In the genomic region with DNA sequence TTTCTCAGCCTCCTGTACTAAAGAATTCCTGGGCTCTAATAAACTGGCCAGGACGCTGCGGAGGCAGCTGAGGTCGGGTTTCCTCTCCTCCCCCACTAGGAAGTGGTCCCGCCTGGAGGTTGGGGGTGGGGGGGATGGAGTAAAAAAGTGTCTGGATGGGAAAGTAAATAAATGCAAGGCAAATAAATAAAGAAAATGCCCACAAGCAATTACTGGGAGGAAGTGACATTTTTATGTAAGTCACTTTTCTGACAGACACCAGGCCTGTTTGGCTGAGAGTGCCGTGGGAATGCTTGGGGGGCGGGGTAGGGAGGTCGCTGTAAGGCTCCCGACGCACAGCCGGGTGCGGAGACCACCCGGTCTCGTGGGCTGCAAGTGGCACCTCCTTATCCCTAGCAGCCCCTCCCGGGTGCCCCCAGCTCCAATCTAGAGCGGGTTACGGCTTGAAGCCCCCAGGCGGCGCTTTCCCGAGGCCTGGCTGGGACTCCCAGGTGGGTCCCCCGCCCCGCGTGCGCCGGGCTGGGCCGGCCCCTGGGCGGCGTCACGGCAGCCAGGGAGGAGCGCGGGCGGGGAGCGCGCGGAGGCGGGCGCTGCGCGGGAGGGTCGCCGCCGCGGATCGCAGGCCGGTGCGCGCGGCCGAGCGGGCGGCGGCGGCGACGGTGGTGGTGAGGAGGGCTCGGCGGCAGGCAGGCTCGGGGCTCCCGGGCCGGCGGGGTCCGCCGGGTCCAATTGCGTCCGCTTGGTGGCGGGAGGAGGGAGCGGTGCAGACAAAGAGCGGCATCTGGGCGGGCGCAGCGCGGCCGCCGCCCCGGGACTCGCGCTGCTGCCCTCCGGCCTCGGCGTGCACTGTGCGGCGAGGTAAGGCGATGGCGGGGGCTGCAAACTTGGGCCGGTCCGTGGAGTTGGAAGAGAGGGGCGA, we compare ENCODE assay signal across 8 mouse cellular contexts. TPM values are rescaled to one million over a fixed set of nuclear protein-coding genes. Genes with fewer than 3 reads are reported as not detected.
A peak's percentile ranks its signal among the peaks of the same experiment; 100 is the strongest.
DNase-seq lines count a peak whose midpoint lies in the region; ATAC-seq and TF ChIP-seq lines count a peak whose summit lies in the region.

No protein-coding gene starts in this region.

- ATAC-seq in limb, embryonic 14.5 days (ENCODE audit: low FRiP score, low read depth), result peak; percentile 94
- ATAC-seq in midbrain, embryonic 15.5 days (replicated peaks), result peak; percentile 96

- H3K36me3 ChIP-seq in limb, embryonic 14.5 days (ENCODE audit: control insufficient read depth, insufficient read depth, low read length), result no peaks in the 10 kb centered on the region
- no peaks in the 10 kb centered on the region for H3K36me3 ChIP-seq in midbrain, embryonic 15.5 days (replicated peaks)

- WGBS in limb, embryonic 14.5 days, result 1% methylated on average over 43 of the region's 86 CpGs
- WGBS in midbrain, embryonic 15.5 days, result 0% methylated on average over 66 of the region's 86 CpGs

- DNase-seq in layer of hippocampus, adult 11-12 months (ENCODE audit: low spot score), result peak; percentile 74
- no peak for DNase-seq in layer of hippocampus, adult 9-10 months (ENCODE audit: low spot score)
- peak; percentile 88 for DNase-seq in embryo, embryonic 9.5 days (ENCODE audit: extremely low spot score)
- DNase-seq in heart, adult 18-20 months, result peak; percentile 84 to 86
- DNase-seq in kidney, adult 11 months, result peak; percentile 74
- DNase-seq in limb, embryonic 14.5 days (ENCODE audit: low spot score), result peak; percentile 78
- peak; percentile 38 to 56 for DNase-seq in spleen, postnatal 14 days (ENCODE audit: low spot score in 2 of 2)

- H3K27ac ChIP-seq in limb, embryonic 14.5 days (replicated peaks; ENCODE audit: low read depth, low read length), result peak overlapping the region; percentile 95
- peak overlapping the region; percentile 89 for H3K27ac ChIP-seq in midbrain, embryonic 15.5 days

- no peaks in the 10 kb centered on the region for H3K9me3 ChIP-seq in limb, embryonic 14.5 days (ENCODE audit: control insufficient read depth, low read length)
- no peaks in the 10 kb centered on the region for H3K9me3 ChIP-seq in midbrain, embryonic 15.5 days

- H3K27me3 ChIP-seq in limb, embryonic 14.5 days (ENCODE audit: control insufficient read depth, insufficient read depth, low read length), result no peaks in the 10 kb centered on the region
- H3K27me3 ChIP-seq in midbrain, embryonic 15.5 days (replicated peaks), result 0 out of 2 replicates have a peak, but pooled peaks cover 2% of the 10 kb centered on the region

- peak overlapping the region; percentile 91 for H3K4me2 ChIP-seq in limb, embryonic 14.5 days (replicated peaks; ENCODE audit: low read depth, low read length, severe bottlenecking)
- peak overlapping the region; percentile 89 for H3K4me2 ChIP-seq in midbrain, embryonic 15.5 days

- TF ChIP-seq POLR2A in limb, embryonic 14.5 days (IDR thresholded peaks at IDR 0.05; ENCODE audit: borderline replicate concordance, extremely low read depth, insufficient read depth, insufficient read length), result 0 out of 2 replicates have a peak, but pooled peaks have one; percentile 30

- peaks cover 18% of the 10 kb centered on the region for H3K4me1 ChIP-seq in limb, embryonic 14.5 days (ENCODE audit: control insufficient read depth, insufficient read depth, low read length)
- peaks cover 24% of the 10 kb centered on the region for H3K4me1 ChIP-seq in midbrain, embryonic 15.5 days

- H3K4me3 ChIP-seq in limb, embryonic 14.5 days (replicated peaks; ENCODE audit: low read length), result peak overlapping the region; percentile 97
- H3K4me3 ChIP-seq in midbrain, embryonic 15.5 days, result peak overlapping the region; percentile 83

- peak overlapping the region; percentile 97 for H3K9ac ChIP-seq in limb, embryonic 14.5 days (ENCODE audit: low read depth, low read length, severe bottlenecking)
- H3K9ac ChIP-seq in midbrain, embryonic 15.5 days, result peak overlapping the region; percentile 83

RNA-seq across cellular contexts. Expression of gene Nck2, which starts 1.1 kb away (rescaled TPM):
- 10 to 100 TPM; 12.9 to 13.0 TPM for total RNA-seq in heart, adult 18-20 months (2021)
- 43.3 and 48.6 TPM in 2 replicates for polyA plus RNA-seq in limb, embryonic 14.5 days (2012; rRNA removed)
- 38.8 and 44.8 TPM in 2 replicates for polyA plus RNA-seq in limb, embryonic 14.5 days (2014; fragmentation: Nextera tagmentation; extraction: Ambion mirVana)
- 35.5 and 37.6 TPM in 2 replicates for polyA plus RNA-seq in midbrain, embryonic 15.5 days (2015; fragmentation: Nextera tagmentation; extraction: Ambion mirVana)
